Mouse (Mus musculus) WW6 (cell line): ENCODE results near the gene Gpkow.

Source experiments
- DNase-seq: peaks from one replicate; pipeline ENCODE4 v3.0.0-alpha.2; 2013; ENCODE audit warnings: low read depth, low spot score

The Gpkow gene

DNA sequence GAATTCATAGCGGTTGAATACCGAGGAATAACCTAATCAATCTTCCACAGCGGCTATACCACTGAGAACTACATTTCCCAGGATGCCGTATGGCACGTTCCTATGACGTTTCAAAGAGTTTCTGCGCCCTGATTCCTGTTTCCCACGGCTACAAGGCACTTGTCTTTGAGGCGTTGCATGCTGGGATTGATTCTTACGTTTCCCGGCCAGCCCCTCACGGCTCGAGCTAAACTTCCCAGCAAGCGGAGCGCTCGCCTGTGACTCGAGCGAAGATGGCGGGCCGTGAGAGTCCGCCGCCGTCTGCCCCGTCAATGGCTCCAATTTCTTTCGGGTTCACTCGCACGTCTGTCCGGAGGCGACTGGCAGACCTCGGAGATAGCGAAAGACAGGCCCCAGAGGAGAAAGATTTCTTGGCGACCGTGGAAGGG is at the start of gene Gpkow:
TSS of gene Gpkow (plus strand) at position 178 of the 428 bp plus-strand sequence.
- peak; percentile 65 for DNase-seq

- DNase-seq: peak; percentile 74
These were observed 48.1 kb upstream of the Gpkow start for GRCm38 (mm10) chrX:7648671-7649304.

- DNase-seq: no peak
These were observed 39.7 kb upstream of the Gpkow start, which contains the start of gene Prickle3 for GRCm38 (mm10) chrX:7657221-7657639. Prickle3 (plus strand) TSS chrX:7657260.

GRCm38 (mm10) chrX:7658031-7658784 is 38.7 kb upstream of the Gpkow start:
- no peak for DNase-seq

DNA sequence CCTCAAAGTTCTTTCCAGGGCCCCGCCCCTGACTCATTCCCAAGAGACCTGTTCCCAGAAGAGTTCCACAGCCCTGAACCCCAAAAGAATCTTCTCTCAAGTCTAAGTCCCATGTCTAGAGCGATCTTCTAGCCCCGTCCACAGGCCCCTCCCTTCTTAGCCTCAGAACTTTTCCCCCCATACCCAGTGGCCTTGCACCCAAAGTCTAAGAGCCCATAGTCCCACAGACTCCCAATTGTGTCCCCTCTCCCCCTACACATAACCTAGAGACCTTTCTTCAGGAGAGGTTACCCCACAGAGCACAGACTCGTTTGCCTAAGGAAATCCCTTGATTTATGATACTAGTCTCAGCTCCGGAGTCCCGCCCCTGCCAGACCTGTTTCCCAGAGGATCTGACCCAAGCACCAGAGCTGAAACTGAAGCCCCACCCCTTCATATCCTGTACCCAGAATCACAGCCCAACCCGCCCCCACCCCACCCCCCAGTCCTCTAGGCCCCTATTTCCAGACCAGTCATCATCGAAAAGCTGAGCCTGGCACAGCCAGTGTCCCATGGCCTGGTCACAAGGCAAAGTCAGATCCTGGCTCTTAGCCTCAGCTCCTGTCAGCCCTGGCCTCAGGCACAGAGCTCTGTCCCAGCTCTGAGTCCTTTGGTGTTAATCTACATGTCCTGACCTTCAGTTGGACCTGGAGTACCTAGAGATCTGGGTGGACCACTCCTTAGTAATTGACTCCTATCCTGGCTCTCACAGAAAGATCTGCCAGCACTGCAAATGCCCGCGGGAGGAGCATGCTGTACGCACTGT is 37.9 kb upstream of the Gpkow start:
- no peak for DNase-seq

DNA sequence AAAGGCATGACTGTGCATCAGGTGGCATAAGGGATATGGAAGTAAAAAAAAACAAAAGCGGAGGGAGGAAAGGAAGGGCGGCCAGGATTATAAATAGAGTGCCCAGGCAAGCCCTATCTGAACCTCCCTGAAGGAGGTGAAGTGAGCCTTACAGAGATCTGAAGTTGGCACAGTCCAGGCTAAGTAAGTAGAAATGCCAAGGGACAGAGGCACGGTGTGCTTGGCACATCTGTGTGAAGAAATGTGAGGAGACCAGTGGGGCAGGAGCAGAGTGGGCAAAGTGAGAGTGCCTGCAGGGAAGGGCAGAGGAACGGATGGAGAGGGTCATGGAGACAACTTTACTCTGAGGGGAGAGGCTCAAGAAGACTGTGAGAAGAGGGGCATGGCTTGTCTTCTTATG is 35.8 kb upstream of the Gpkow start:
- no peak for DNase-seq

DNA sequence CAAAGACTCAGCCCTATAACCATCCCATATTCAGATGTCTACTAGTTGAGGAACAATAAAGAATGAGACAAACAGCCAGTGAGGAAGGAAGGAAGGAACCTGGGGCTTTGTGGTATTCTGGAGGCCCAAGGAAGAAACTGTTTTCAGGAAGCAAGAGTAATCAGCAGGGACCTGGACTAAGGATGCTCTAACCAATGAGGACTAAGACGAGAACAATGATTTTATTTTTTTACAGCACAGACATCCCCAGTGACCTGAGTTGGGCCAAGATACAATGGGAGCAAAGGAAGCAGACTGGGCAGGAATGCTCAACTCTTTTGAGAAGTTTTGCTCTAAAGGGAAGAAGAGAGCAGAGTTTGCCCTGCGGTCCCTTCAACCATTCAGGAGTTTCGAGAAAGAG is 34.0 kb upstream of the Gpkow start:
- no peak for DNase-seq

- DNase-seq: no peak
These were observed 32.1 kb upstream of the Gpkow start for GRCm38 (mm10) chrX:7664791-7665190.

GRCm38 (mm10) chrX:7665739-7666502 is 31.0 kb upstream of the Gpkow start:
- DNase-seq: no peak

- DNase-seq: no peak
These were observed 26.5 kb upstream of the Gpkow start for GRCm38 (mm10) chrX:7670390-7670881.

- DNase-seq: no peak
These were observed 25.9 kb upstream of the Gpkow start, which contains the start of gene Plp2 for GRCm38 (mm10) chrX:7670921-7671623. Plp2 (minus strand) TSS chrX:7671390.

- no peak for DNase-seq
These were observed 24.2 kb upstream of the Gpkow start for GRCm38 (mm10) chrX:7672739-7673138.

- no peak for DNase-seq
These were observed 23.2 kb upstream of the Gpkow start for GRCm38 (mm10) chrX:7673578-7674281.

- no peak for DNase-seq
These were observed 22.5 kb upstream of the Gpkow start for GRCm38 (mm10) chrX:7674284-7675000.

GRCm38 (mm10) chrX:7675001-7675380 is 21.9 kb upstream of the Gpkow start:
- no peak for DNase-seq

DNA sequence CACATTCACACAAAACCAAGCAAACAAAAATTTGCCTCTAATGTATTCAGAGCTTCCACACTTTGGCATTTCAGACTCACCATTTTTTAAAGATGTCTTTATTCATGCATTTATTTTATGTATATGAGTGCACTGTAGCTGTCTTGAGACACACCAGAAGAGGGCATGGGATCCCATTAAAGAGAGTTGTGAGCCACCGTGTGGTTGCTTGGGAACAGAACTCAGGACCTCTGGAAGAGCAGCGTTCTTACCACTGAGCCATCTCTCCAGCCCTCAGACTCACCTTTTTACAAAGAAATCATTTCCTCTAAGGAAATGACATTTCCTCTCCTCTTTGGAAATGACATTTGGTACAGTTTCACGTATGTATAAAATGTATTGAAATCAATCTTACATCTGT is 17.9 kb upstream of the Gpkow start:
- DNase-seq: no peak

DNA sequence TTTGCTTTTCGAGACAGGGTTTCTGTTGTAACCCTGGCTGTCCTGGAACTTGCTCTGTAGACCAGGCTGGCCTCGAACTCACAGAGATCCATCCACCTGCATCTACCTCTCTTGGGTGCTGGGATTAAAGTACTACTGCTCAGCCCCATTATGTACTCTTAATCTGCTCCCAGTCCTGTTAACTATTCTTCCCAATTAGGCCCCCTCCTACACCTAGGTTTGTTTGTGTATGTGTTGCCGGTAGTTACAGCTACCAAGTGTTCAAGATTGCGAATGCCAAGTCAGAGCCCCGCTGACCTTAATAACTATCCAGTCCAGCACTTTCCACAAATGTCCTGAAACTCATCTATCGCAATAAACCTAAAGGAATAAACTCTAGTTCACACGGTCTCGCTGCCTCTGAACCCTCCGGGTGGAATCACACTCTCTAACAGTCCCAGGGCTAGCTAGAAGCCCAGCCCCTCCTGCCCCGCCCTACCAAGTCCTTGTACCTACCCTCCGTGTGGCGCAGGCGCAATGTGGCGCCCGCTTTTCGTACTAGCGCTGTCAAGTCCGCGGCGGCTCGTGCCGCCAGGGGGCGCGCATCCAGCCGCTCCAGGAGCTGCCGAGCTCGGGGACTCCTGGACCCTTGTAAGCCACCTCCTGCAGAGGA is 17.4 kb upstream of the Gpkow start:
- DNase-seq: no peak

- DNase-seq: no peak
These were observed 16.9 kb upstream of the Gpkow start for GRCm38 (mm10) chrX:7680057-7680412.

DNA sequence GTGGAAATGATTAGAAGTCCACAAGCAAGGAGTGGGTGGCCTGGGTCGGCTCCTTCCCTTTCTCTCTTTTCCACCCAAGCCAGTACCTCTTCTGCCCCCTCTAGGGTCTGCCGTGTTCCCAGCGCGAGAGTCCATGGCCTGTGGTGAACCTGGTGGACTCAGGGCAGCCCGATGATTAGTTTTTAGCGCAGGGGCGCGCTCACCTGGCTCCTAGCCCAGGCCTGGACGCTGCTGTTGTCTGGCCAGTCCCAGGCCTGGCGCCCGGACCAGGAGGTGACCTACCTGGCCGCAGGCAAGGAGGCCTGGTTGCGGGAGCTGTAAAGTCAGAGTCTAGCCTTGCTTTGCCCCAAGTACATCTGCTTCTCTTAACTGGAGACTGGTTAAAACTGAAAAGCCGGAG is 16.1 kb upstream of the Gpkow start, which contains the start of gene Magix:
TSS of gene Magix (minus strand) at position 388 of the 400 bp plus-strand sequence.
- DNase-seq: no peak
